Mouse (Mus musculus): ENCODE measurements around the gene 1700003F12Rik. TPM values are rescaled to one million over a fixed set of nuclear protein-coding genes. Genes with fewer than 3 reads are reported as not detected.

The 1700003F12Rik gene
- 1 to 10 TPM; 1.9 to 2.0 TPM for total RNA-seq (2023)

DNA sequence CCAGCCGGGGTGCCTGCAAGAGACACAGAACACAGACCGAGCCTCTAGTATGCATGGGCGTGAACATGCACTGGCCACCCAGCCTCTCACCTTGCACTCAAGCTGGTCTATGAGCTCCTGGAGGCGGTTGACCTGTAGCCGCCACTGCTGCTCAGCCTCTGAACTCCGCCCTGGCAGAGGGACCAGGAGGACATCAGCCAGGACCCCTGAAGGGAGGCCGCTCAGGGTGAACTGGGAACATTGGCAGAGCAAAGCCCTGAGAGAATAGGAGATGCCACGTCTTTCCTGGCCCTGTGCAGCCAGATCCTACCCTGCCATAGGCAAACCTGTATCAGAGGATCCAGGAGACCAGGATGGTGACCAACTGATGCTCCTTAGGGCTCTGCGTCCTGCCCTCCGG lies at the start of gene 1700003F12Rik:
1700003F12Rik (plus strand) TSS at position 375 of the 400 bp plus-strand sequence.

DNA sequence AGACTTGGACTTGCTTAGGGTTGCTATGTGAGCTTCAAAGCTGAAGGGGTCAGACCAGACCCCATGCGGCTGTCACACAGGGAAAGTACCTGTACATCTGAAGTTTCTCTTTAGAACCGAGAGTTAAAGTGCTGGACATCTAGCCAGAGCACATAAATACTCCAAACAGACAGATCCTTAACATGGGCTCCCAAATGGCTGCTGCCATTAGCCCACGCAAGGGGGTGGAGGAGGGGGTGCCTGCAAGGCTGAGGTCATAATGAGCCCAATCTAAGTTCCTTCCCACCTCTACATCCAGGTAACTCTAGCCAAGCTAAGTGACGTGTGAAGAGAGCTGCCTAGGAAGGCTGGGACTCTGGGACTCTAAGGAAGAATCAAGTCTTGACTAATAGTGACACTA lies 4.6 kb downstream of the 1700003F12Rik start, which contains the start of gene Actl10:
Actl10 (plus strand) TSS at position 301 of the 400 bp plus-strand sequence.

GRCm38 (mm10) chr2:154558264-154559039 lies 11.6 kb downstream of the 1700003F12Rik start, which contains the start of gene Necab3:
Necab3 (minus strand) TSS chr2:154558890.

GRCm38 (mm10) chr2:154569836-154570286 lies 23.0 kb downstream of the 1700003F12Rik start, which contains the start of gene E2f1:
E2f1 (minus strand) TSS chr2:154569892.

Other genes with a start within 250 kb of the 1700003F12Rik start
- gene Bpifb9b, start 239.9 kb upstream of the 1700003F12Rik start, total RNA-seq (2023) = not detected
- gene Cdk5rap1, start 174.1 kb upstream of the 1700003F12Rik start, total RNA-seq (2023) = 10 to 100 TPM in 1 of 2 experiments, 1 to 10 TPM in 1; 7.7 to 10.8 TPM
- gene Snta1, start 139.0 kb upstream of the 1700003F12Rik start, total RNA-seq (2023) = 10 to 100 TPM; 17.2 to 20.8 TPM
- 10 to 100 TPM; 22.0 to 22.3 TPM for gene Cbfa2t2, start 110.6 kb upstream of the 1700003F12Rik start, total RNA-seq (2023)
- gene Actl10, start 4.7 kb downstream of the 1700003F12Rik start, total RNA-seq (2023) = under 1 TPM in 1 of 2 experiments, not detected in 1; 0.42 TPM
- gene Necab3, start 11.8 kb downstream of the 1700003F12Rik start, total RNA-seq (2023) = under 1 TPM; 0.30 to 0.79 TPM
- 10 to 100 TPM; 10.5 to 10.6 TPM for gene E2f1, start 22.8 kb downstream of the 1700003F12Rik start, total RNA-seq (2023)
- gene Pxmp4, start 56.6 kb downstream of the 1700003F12Rik start, total RNA-seq (2023) = 10 to 100 TPM; 14.9 to 15.0 TPM
- gene Zfp341, start 66.2 kb downstream of the 1700003F12Rik start, total RNA-seq (2023) = 1 to 10 TPM; 4.9 to 5.8 TPM
- gene 4930519P11Rik, start 66.4 kb downstream of the 1700003F12Rik start, total RNA-seq (2023) = not detected
- 100 to 1,000 TPM; 209 to 230 TPM for gene Chmp4b, start 104.6 kb downstream of the 1700003F12Rik start, total RNA-seq (2023)
- gene Gm14214, start 222.9 kb downstream of the 1700003F12Rik start, total RNA-seq (2023) = not detected
- 100 to 1,000 TPM; 178 to 210 TPM for gene Raly, start 244.0 kb downstream of the 1700003F12Rik start, total RNA-seq (2023)
- not detected for gene a, start 244.3 kb downstream of the 1700003F12Rik start, total RNA-seq (2023)

Measured in monocyte, adult 59 days (primary cell).